Mouse (Mus musculus) MEL (cell line): ENCODE results near the gene Spi1.

Experiments
- CHD2 ChIP-seq: IDR thresholded peaks from 2 replicates; pipeline ENCODE4 v1.6.1; 2011; ENCODE audit warnings: low read length, improper control_type of control experiment
- ELF1 ChIP-seq: IDR thresholded peaks from 2 replicates; pipeline ENCODE4 v1.6.1; 2014; ENCODE audit warnings: low read depth, mild to moderate bottlenecking, inconsistent platforms, low read length, improper control_type of control experiment, moderate library complexity

- TF ChIP-seq CHD2 (no peak), ELF1 (no peak)
Measured at GRCm38 (mm10) chr2:91116842-91117241, 34.7 kb downstream of the Spi1 start.
